Mouse (Mus musculus) heart, adult 18-20 months (tissue): ENCODE measurements around the gene G430095P16Rik. TPM values are rescaled to one million over a fixed set of nuclear protein-coding genes. Genes with fewer than 3 reads are reported as not detected.
A peak's percentile ranks its signal among the peaks of the same experiment; 100 is the strongest.

ENCODE experiments used
- DNase-seq, 2 experiments: peaks; one replicate each; pipeline ENCODE4 v3.0.0; 2021 to 2022; ENCODE audit warnings: mixed read lengths in 1 of 2
- total RNA-seq, 2 experiments: library from RNA; stranded (reverse); gene quantifications; 2 replicates each; pipeline ENCODE4 v1.2.3; 2021

Gene G430095P16Rik
- total RNA-seq, 2 experiments from 2014 or later = 0.40 to 0.69 TPM

GRCm38 (mm10) chr8:84722530-84722849 is 317 bp upstream of the G430095P16Rik start:
- DNase-seq = no peak

GRCm38 (mm10) chr8:84723571-84723900 is 729 bp downstream of the G430095P16Rik start:
- peak in 1 of 2 experiments; percentile 54 for DNase-seq

GRCm38 (mm10) chr8:84724683-84725082 is 1.9 kb downstream of the G430095P16Rik start:
- no peak for DNase-seq

DNA sequence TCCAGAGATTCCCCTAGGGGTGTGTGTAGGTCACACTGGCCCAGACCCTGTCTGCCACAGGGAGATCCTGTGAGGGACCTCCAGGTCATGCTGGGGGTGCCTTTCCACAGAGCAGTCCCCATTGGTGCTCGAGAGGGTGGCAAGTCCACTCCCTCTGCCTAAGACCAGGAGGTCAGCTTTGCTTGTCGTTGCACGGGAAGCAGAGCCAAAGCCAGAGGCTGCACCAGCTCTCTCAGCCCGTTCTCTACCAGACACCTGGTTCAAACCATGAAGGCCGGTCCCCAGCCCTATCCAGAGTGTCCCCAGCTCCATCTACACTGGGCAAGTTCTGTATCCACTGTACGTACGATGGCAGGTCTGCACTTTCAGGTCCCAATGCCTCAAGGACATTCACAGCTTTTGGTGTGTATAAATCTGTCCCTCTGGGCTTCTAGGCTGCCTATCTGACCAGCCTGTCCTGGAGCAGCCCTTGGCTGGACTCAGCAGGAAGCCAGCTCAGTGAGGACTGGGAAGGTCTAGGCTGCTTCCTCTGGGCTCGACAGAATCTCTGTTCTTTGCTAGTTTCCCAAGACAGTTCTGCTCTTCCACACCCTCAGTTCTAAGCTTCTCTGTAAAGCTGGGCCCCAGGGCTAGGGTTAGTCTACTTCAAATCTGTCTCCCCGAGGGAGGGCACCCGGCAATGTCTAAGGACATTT is 2.6 kb downstream of the G430095P16Rik start:
- DNase-seq = peak in 1 of 2 experiments; percentile 43

- peak; percentile 71 to 74 for DNase-seq
Observed at GRCm38 (mm10) chr8:84725941-84726259, 3.1 kb downstream of the G430095P16Rik start.

DNA sequence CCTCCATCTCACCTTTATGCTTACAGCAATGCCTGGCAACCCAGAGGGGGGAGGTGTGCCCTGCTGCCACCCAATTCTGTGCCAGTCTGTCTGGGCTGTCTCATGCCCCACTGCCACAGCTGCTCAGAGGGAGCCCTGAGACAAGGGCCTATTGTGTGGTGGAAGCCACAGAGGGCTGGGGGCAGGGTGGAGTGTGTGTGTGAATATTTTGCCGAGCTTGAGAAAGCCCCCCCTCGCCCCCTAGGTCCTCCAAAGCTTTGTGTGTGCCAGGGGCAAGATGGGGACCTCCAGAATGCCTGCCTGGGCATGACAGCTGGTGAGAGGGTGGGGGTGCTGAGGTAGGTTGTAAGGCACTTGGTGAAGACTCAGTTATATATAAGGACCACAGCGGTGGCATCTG is 5.7 kb downstream of the G430095P16Rik start:
- no peak for DNase-seq

DNA sequence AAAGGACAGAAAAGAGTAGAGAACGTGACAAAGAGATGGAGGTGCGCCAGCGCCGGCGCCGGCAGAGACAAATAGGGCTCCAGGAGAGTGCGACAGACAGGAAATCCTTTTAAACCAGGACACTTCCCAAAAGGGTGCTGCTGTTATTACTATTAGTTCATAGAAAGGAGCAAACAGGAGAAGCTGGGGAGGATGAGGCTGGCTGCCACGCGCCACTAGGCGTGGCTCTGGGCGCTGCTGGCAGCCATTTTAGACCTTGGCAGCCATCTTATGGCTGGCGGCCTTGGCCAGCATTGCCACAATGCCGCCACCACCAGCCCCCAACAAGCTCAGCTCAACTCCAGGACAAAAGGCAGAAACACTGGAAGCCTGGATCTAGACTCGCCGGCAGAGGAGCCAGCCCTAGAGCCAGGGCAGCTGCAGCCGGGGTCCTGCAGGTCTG is 7.1 kb downstream of the G430095P16Rik start:
- peak; percentile 79 to 83 for DNase-seq

DNA sequence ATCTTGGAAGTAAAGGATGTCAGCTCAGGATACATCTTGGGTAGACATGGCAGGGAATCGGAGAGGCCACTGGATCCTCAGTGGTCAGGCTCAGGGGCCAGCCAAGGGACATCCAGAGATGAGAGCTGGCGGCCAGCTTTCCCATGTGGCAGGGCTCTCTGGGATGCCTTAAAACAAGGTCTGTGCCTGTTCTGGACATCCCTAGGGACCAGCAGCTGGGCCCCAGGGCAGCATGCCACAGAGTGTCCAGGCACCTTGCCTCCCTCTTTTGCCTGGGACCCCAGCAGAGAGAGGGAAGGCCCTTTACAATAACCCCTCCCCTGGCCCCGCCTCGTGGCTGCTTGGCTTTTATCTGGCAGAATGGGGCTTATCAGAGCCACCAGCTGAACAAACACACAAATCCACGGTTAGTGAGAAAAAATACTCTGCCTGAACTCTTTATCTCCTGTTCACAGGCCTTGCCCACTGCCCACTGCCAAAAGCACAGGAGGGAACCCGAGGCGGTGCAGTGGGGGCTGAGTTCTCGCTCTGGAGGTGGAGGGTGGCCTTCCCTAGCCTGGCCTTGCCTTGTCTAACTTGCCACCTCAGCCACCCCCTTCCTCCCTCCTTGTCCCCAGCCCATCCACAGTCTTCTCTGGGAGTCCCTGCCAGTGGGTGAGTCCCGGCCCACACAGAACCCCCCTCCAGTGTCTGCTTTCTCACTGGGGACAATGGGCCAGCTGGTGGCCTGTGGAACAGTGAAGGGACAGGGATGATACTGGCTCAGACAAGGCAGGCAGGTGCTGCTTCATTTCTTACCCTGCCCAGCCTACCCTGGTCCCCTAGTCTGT is 7.9 kb downstream of the G430095P16Rik start:
- peak; percentile 84 to 86 for DNase-seq

- DNase-seq = peak in 1 of 2 experiments; percentile 43
Observed at GRCm38 (mm10) chr8:84731371-84732177, 8.8 kb downstream of the G430095P16Rik start.

GRCm38 (mm10) chr8:84732545-84732944 is 9.7 kb downstream of the G430095P16Rik start:
- DNase-seq = peak in 1 of 2 experiments; percentile 48

- DNase-seq = peak in 1 of 2 experiments; percentile 47
Observed at GRCm38 (mm10) chr8:84732996-84733395, 10.2 kb downstream of the G430095P16Rik start.

- DNase-seq = peak in 1 of 2 experiments; percentile 40
Observed at GRCm38 (mm10) chr8:84733959-84734358, 11.2 kb downstream of the G430095P16Rik start.

GRCm38 (mm10) chr8:84734680-84735079 is 11.9 kb downstream of the G430095P16Rik start:
- no peak for DNase-seq

DNA sequence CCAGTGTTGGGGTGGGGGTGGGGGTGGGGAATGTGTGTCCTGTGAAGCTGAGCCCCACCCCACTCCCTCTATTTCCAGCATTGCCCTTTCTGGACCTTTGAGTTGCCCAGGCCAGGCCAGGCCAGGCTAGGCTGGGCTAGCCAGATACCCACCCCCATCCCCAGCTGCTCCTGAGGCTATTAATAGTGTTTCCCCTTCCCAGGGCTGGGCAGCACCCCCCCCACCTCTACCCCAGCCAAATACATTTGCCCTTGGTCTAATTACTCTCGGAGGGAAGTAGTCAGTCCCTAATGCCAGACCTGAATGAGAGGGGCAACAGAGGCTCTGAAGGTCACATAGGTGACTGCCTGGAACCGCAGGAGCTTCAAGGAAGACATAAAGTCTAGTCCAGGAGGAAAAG is 12.8 kb downstream of the G430095P16Rik start:
- DNase-seq = peak; percentile 50 to 71

DNA sequence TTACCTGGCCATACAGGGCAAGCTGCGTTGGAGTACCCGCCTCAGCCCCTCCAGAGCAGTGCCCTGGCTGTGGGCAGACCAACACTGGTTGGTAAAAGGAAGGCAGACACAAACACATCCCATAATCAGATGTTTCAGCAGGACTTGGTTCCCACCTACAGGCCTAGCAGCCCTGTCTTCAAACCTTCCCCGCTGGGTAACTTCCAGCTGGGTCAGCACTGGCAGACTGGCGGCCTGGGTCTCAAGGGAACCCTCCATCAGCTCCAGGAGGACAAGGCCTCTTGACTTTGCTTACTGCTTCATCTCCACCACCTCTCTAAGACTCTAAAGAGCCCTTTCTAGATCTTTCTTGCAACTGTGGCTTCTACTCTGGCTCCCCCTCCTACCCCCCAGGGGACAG is 13.7 kb downstream of the G430095P16Rik start:
- no peak for DNase-seq

- peak; percentile 88 to 89 for DNase-seq
Observed at GRCm38 (mm10) chr8:84737608-84738007, 14.8 kb downstream of the G430095P16Rik start.

GRCm38 (mm10) chr8:84738266-84738665 is 15.5 kb downstream of the G430095P16Rik start:
- no peak for DNase-seq

DNA sequence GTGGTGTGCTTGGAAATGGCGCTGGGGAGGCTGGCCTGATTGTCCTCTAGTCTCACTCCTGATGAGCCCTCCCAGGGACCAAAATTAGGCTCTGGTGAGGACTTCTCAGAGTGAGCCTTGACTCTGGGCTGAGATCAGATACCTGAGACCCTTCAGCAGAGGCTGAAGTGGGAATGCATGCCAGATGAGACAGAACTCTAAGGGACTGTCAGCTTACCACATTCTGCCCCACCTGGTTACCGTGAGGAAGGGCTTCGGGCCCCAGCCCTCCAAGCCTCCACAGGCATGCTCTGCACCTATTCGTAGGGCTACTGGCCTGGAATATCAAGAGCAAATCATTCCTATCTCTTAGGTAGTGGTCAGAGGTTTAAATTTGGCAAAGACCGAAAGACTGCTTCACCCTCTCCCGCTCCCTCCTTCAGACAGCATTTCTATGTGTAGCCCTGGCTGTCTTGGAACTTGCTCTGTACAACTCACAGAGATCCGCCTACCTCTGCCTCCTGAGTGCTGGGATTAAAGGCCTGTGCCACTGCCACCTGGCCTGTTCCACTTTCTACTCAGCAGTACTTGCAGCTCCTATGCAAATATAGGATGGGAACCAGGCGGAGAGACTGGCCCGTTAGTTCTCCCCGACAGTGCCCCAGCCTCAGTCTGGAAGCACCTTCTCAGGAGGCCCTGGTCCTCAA is 16.1 kb downstream of the G430095P16Rik start:
- DNase-seq = no peak

DNA sequence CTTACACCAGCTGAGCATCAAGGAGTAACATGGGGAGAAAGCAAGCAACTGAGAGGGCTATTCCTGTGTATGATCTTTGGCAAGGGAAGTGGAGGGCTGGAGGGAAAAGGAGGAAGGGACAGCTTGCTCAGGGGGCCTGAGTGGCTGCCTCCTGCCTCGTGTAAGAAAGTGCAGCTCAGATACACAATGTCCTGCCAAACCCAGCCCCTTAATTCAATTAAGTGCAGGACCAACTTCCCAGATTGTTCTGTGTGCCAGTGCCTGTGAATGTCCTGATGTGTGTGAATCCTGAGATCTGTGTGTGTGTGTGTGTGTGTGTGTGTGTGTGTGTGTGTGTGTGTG is 16.6 kb downstream of the G430095P16Rik start:
- no peak for DNase-seq

DNA sequence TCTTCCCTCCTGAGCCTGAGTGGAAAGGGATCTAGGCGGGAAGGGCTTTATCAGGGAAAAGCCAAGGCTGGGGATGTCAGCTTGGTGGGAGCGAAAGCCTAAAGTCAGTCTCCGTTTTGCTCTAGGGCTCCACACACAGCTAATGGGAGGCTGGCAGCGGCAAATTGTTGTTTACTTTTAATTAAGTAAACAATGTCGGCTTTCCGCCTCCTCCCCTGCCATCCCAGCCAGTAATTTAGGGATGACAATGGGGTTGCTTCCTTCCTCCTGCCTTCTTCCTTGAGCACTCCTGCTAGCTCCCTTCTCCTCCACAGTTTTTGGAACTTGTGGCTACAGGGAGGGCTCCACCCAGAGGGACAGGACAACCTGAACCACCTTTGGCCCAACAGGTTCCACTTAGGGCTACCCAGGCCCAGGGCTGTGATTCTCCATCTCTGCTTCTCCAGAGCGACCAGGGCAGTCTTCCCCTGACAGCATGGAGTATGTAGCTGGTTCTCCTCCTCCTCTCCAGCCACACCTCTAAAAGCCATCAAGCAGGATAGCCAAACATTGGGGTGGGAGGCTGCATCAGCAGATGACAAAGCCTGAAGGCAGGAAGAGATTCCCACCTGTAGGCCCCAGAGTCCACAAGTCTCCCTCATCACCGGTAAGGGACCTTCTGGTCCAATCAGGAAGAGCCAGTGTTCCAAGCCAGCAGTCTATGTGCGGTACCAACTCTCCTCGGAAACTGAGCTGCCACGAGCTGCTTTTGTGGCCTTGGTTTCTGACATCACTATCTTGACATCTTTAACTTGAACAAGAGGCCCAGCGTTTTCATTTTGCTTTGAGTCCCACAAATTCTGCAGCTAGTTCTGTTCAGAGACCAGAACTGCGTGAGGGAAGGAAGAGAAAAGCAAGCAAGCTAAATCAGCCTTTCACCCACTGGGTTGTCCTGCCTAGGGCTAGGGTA is 18.4 kb downstream of the G430095P16Rik start:
- DNase-seq = no peak
